Mouse (Mus musculus) heart, postnatal 0 days (tissue): ENCODE measurements around the gene Stk39.

ENCODE experiments used
- CTCF ChIP-seq: IDR thresholded peaks from 2 replicates; pipeline ENCODE4 v1.5.1; 2016; ENCODE audit warnings: antibody characterized with exemption, control low read depth, low read depth
- EP300 ChIP-seq: IDR thresholded peaks from 2 replicates; pipeline ENCODE4 v1.6.1; 2016; ENCODE audit warnings: antibody characterized with exemption, low read depth

GRCm38 (mm10) chr2:68192605-68193464, 279.2 kb downstream of the Stk39 start:
- no peak for TF ChIP-seq CTCF
- TF ChIP-seq EP300 = no peak
